Mouse (Mus musculus): Measurements from ENCODE around the gene Rab6a. TPM values are rescaled to one million over a fixed set of nuclear protein-coding genes. Genes with fewer than 3 reads are reported as not detected.

The Rab6a gene
- 85.5 TPM for polyA plus RNA-seq (2015; fragmentation: Illumina TruSeq; extraction: RNeasy Lipid Tissue Mini Kit (QIAGEN cat#74804); ENCODE audit: insufficient read depth, low replicate concordance)

GRCm38 (mm10) chr7:100607214-100608129, at the start of gene Rab6a:
Gene Rab6a, plus strand, starts transcription at chr7:100607410.

GRCm38 (mm10) chr7:100608130-100608741, 1.0 kb downstream of the Rab6a start, which contains the start of gene Mrpl48:
Gene Mrpl48, minus strand, starts transcription at chr7:100608301.

GRCm38 (mm10) chr7:100662231-100662630, 55.0 kb downstream of the Rab6a start, which contains the start of gene Plekhb1:
Gene Plekhb1, minus strand, starts transcription at chr7:100662414.

Other genes starting within 250 kb of the Rab6a start
- 52.0 TPM for gene C2cd3, start 235.2 kb upstream of the Rab6a start, polyA plus RNA-seq (2015; fragmentation: Illumina TruSeq; extraction: RNeasy Lipid Tissue Mini Kit (QIAGEN cat#74804); ENCODE audit: insufficient read depth, low replicate concordance)
- 26.0 TPM for gene Ppme1, start 235.1 kb upstream of the Rab6a start, polyA plus RNA-seq (2015; fragmentation: Illumina TruSeq; extraction: RNeasy Lipid Tissue Mini Kit (QIAGEN cat#74804); ENCODE audit: insufficient read depth, low replicate concordance)
- gene Ucp3, start 134.4 kb upstream of the Rab6a start, polyA plus RNA-seq (2015; fragmentation: Illumina TruSeq; extraction: RNeasy Lipid Tissue Mini Kit (QIAGEN cat#74804); ENCODE audit: insufficient read depth, low replicate concordance), result 0.88 TPM
- gene Ucp2, start 114.1 kb upstream of the Rab6a start, polyA plus RNA-seq (2015; fragmentation: Illumina TruSeq; extraction: RNeasy Lipid Tissue Mini Kit (QIAGEN cat#74804); ENCODE audit: insufficient read depth, low replicate concordance), result 524 TPM
- 3.4 TPM for gene Dnajb13, start 92.5 kb upstream of the Rab6a start, polyA plus RNA-seq (2015; fragmentation: Illumina TruSeq; extraction: RNeasy Lipid Tissue Mini Kit (QIAGEN cat#74804); ENCODE audit: insufficient read depth, low replicate concordance)
- gene Coa4, start 70.3 kb upstream of the Rab6a start, polyA plus RNA-seq (2015; fragmentation: Illumina TruSeq; extraction: RNeasy Lipid Tissue Mini Kit (QIAGEN cat#74804); ENCODE audit: insufficient read depth, low replicate concordance), result 19.0 TPM
- 63.8 TPM for gene Mrpl48, start 891 bp downstream of the Rab6a start, polyA plus RNA-seq (2015; fragmentation: Illumina TruSeq; extraction: RNeasy Lipid Tissue Mini Kit (QIAGEN cat#74804); ENCODE audit: insufficient read depth, low replicate concordance)
- 0.72 TPM for gene Plekhb1, start 55.0 kb downstream of the Rab6a start, polyA plus RNA-seq (2015; fragmentation: Illumina TruSeq; extraction: RNeasy Lipid Tissue Mini Kit (QIAGEN cat#74804); ENCODE audit: insufficient read depth, low replicate concordance)
- gene Fam168a, start 99.2 kb downstream of the Rab6a start, polyA plus RNA-seq (2015; fragmentation: Illumina TruSeq; extraction: RNeasy Lipid Tissue Mini Kit (QIAGEN cat#74804); ENCODE audit: insufficient read depth, low replicate concordance), result 27.6 TPM

Measured in spleen, adult 10 weeks (tissue).